Mouse (Mus musculus): ENCODE measurements around the gene Sh3bp5. TPM values are rescaled to one million over a fixed set of nuclear protein-coding genes. Genes with fewer than 3 reads are reported as not detected.

Sh3bp5 gene
- polyA plus RNA-seq, 1 experiment from 2014 or later = 9.9 TPM

DNA sequence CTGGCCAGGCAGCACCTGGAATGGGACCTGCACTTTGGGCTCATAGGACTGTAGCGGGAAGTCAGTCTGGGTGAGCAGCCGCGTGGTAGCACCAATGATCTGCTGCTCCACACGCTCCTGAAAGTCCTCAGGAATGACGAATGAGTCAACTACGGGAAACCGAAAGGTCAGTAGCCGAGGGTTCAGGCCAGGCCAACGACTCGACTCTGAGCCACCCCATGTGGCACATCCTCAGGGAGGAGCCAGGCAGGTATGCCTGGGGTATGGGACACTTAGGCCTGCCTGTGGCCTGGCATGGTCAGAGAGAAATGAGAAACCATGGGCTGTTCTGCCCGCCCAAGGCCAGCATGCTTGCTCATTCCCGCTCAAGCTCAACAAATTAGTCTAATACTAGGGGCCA lies 119.3 kb downstream of the Sh3bp5 start:
- Histone ChIP-seq H3K36me3 (ENCODE audit: control insufficient read depth, insufficient read depth, low read length) (no peaks in the 10 kb centered on the region), H3K4me3 (ENCODE audit: low read depth, low read length) (no peak overlapping the region), H3K27ac (replicated peaks) (no peak overlapping the region), H3K4me1 (replicated peaks; ENCODE audit: control insufficient read depth, insufficient read depth) (no peaks in the 10 kb centered on the region), H3K9ac (ENCODE audit: low read length) (no peak overlapping the region), H3K4me2 (replicated peaks; ENCODE audit: low read depth) (no peak overlapping the region), H3K9me3 (ENCODE audit: control insufficient read depth, low read length) (no peaks in the 10 kb centered on the region), H3K27me3 (ENCODE audit: control insufficient read depth, insufficient read depth, low read length) (no peaks in the 10 kb centered on the region)
- 56% methylated on average over 12 of the region's 12 CpGs for WGBS
- ATAC-seq (ENCODE audit: low FRiP score, low TSS enrichment) (no peak), DNase-seq (ENCODE audit: low spot score) (no peak)
- TF ChIP-seq EP300 (optimal IDR thresholded peaks at IDR 0.05) = no peak
- no peak for TF ChIP-seq CTCF (IDR thresholded peaks at IDR 0.05; ENCODE audit: low read depth)

DNA sequence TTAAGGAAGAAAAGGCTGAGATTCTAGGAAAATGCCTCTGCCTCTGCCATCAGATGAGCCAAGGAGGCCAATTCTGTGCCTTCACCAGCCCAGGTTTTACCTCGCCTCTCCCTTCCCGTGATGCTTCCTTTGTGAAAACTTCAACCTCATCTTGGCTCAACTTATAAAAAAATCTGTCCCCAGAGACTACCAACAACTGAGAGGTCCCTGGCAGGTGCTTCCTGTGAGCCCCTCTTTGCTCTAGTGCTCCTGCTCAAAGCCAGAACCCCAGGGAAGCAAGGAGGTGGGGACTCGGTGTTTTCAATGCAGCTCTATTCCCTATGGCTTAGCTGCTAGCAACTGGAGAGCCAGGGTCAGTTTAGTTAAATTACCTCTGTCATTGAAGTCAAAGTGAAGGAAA lies 122.7 kb downstream of the Sh3bp5 start:
- Histone ChIP-seq H3K9ac (ENCODE audit: low read length) (no peak overlapping the region), H3K27me3 (ENCODE audit: control insufficient read depth, insufficient read depth, low read length) (no peaks in the 10 kb centered on the region), H3K4me2 (replicated peaks; ENCODE audit: low read depth) (no peak overlapping the region), H3K4me3 (ENCODE audit: low read depth, low read length) (no peak overlapping the region), H3K36me3 (ENCODE audit: control insufficient read depth, insufficient read depth, low read length) (no peaks in the 10 kb centered on the region), H3K27ac (replicated peaks) (no peak overlapping the region), H3K9me3 (ENCODE audit: control insufficient read depth, low read length) (no peaks in the 10 kb centered on the region), H3K4me1 (replicated peaks; ENCODE audit: control insufficient read depth, insufficient read depth) (no peaks in the 10 kb centered on the region)
- ATAC-seq (ENCODE audit: low FRiP score, low TSS enrichment) = no peak
- no peak for DNase-seq (ENCODE audit: low spot score)
- WGBS = 65% methylated on average over 3 of the region's 3 CpGs
- TF ChIP-seq EP300 (optimal IDR thresholded peaks at IDR 0.05) (no peak), CTCF (IDR thresholded peaks at IDR 0.05; ENCODE audit: low read depth) (no peak)

Other genes starting within 250 kb of the Sh3bp5 start
- gene Tnnc1, start 227.8 kb downstream of the Sh3bp5 start, polyA plus RNA-seq (2015; fragmentation: Nextera tagmentation; extraction: Ambion mirVana) = 4.1 and 6.5 TPM in 2 replicates
- 87.7 and 106 TPM in 2 replicates for gene Nisch, start 219.1 kb downstream of the Sh3bp5 start, polyA plus RNA-seq (2015; fragmentation: Nextera tagmentation; extraction: Ambion mirVana)
- 0.38 and 0.53 TPM in 2 replicates for gene Sema3g, start 218.2 kb downstream of the Sh3bp5 start, polyA plus RNA-seq (2015; fragmentation: Nextera tagmentation; extraction: Ambion mirVana)
- 9.5 and 10.1 TPM in 2 replicates for gene Phf7, start 184.8 kb downstream of the Sh3bp5 start, polyA plus RNA-seq (2015; fragmentation: Nextera tagmentation; extraction: Ambion mirVana)
- 22.5 and 24.5 TPM in 2 replicates for gene Bap1, start 184.6 kb downstream of the Sh3bp5 start, polyA plus RNA-seq (2015; fragmentation: Nextera tagmentation; extraction: Ambion mirVana)
- 0.74 and 0.81 TPM in 2 replicates for gene Dnah1, start 112.2 kb downstream of the Sh3bp5 start, polyA plus RNA-seq (2015; fragmentation: Nextera tagmentation; extraction: Ambion mirVana)
- gene Capn7, start 99.4 kb downstream of the Sh3bp5 start, polyA plus RNA-seq (2015; fragmentation: Nextera tagmentation; extraction: Ambion mirVana) = 24.8 and 26.8 TPM in 2 replicates
- 10.5 and 11.9 TPM in 2 replicates for gene Eaf1, start 58.3 kb upstream of the Sh3bp5 start, polyA plus RNA-seq (2015; fragmentation: Nextera tagmentation; extraction: Ambion mirVana)
- 29.4 and 31.9 TPM in 2 replicates for gene Mettl6, start 59.0 kb upstream of the Sh3bp5 start, polyA plus RNA-seq (2015; fragmentation: Nextera tagmentation; extraction: Ambion mirVana)
- 0.91 and 1.2 TPM in 2 replicates for gene Colq, start 155.3 kb upstream of the Sh3bp5 start, polyA plus RNA-seq (2015; fragmentation: Nextera tagmentation; extraction: Ambion mirVana)
- gene Gm49387, start 204.8 kb upstream of the Sh3bp5 start, polyA plus RNA-seq (2015; fragmentation: Nextera tagmentation; extraction: Ambion mirVana) = 0.52 and 1.1 TPM in 2 replicates
- 17.0 and 17.5 TPM in 2 replicates for gene Btd, start 204.9 kb upstream of the Sh3bp5 start, polyA plus RNA-seq (2015; fragmentation: Nextera tagmentation; extraction: Ambion mirVana)
- gene Hacl1, start 205.2 kb upstream of the Sh3bp5 start, polyA plus RNA-seq (2015; fragmentation: Nextera tagmentation; extraction: Ambion mirVana) = 10.9 TPM in 2 replicates